Mouse (Mus musculus): ENCODE results near the gene Cdon.
A peak's percentile ranks its signal among the peaks of the same experiment; 100 is the strongest.

The Cdon gene

DNA sequence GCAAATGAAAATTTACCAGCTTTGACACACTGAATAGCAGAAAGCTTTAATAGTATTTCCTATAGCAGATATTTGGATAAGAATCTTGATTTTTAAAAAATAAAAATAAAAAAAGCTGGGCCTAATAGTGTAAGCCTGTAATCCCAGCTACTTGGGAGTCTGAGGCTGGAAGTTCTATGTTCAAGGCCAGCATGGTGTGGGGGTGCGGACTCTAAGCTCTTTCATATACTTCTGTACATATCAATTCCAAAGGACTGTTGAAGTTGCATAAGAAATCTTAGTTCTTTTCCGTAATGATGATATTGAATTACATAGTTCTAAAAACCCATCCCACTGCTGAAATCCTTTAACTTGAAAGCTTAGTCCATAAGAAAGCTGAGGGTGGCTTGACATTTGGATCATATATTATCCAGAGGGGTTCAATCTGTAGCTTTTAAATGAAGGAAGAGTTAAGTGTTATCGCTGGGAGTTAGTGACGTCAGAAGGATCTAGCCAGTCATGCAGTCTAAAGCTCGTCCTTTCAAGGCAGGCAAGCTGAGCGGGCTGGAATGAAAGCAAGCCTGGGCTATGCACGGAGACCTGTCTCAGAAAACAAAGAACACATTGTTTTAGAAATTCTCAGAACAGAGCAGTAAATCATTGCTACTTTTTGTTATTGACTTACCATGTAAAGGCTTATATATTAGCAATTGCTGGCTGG is 72.3 kb downstream of the Cdon start:
- DNase-seq (ENCODE audit: extremely low read depth, low read depth): no peak

DNA sequence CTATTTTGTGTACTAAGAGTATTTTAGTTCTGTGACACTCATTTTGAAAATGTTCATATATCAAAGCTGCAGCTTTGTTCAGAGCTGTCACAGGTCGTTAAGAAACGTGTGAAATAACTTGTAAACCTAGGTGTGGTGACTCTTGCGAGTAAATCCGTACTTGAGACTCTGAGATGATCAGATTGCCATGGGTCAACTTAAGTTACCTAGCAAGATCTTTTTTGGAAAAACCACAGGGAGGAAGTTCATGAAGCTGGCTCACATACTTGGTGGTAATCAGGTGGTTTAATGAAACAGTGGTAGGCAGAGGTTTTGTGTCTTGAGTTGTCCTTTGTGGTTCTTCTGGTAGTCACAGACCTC is 72.8 kb downstream of the Cdon start:
- DNase-seq (ENCODE audit: extremely low read depth, low read depth): no peak

DNA sequence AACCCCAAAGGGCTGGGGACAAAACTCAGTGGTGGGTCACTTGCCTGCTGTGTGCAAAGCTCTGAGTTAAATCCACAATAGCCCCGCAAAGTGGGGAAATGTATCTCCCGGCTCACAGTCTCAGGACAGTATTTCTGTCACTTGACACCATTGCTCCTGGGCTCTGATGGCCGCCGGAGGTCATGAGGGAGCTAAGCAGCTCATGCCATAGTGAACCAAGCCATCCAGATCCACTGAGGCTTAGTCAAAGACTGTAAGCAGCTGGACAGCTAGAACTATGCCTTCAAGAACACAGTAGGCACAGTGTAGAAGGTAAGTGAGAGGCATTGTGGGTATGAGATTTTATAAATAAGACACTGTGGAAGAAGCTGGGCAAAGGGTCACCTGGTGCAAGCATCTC is 74.0 kb downstream of the Cdon start:
- DNase-seq (ENCODE audit: extremely low read depth, low read depth): no peak

DNA sequence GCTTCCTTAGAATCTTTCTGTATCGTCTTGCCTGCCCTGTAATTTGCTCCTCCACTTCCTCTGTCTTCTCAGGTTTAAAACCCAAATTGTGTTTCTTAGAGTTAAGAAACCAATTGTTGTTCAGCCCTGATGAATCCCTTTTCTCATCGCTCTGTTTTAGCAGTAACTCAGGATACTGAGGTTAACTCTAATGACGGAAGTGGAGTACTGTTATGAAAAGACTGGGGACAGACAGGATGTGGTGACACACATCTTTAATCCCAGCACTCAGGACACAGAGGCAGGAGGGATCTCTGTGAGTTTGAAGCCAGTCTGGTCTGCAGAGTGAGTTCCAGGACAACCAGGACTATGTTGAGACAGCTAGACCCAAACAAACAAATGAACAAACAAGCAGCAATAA is 74.5 kb downstream of the Cdon start:
- DNase-seq (ENCODE audit: extremely low read depth, low read depth): no peak

DNA sequence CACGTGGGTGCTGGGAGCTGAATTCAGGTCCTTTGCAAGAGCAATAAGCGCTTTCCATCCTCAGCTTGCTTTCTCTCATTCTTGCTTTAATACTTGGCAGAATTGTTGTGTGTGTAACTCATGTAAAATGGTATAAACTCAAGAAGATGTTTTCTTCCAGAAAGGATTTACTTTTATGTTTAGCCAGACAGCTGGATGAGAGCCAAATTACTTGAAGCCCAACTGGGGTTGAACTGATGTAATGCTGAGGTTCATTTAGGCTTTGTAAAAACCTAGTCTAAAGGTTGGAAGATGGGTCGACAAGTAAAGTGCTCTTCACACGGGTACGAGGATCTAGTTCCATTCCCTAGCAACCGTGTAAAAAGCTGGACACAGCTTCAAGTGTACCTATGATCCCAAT is 79.0 kb downstream of the Cdon start:
- no peak for DNase-seq (ENCODE audit: extremely low read depth, low read depth)

DNA sequence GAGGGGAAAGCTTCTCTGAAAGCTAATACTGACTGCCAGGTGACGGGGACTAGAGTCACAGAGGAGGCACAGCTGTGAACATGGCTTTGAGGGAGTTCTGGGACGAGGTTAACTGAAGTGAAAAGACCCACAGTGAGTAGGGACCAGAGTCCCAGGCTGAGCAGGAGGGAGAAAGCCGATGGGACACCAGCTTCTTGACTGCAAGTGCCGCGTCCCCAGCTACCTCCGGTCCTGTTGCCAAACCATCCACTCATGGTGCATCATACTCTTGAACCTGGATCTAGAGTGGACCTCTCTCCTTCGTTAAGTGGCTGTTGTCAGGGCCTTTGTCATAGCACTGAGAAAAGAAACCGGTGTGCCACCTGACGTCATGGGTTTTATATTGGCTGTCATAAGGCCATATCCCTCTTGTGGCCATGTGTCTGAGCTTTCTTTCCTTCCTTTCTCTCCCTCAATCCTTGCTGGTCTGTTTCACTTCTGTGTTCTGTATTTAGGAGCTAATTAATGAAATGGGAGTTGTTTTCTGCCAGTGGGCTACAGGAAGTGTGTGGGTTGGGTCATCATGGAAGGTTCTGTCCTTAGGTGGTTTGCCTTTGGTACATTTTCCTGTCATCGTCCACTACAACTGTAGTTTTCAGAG is 81.6 kb downstream of the Cdon start:
- DNase-seq (ENCODE audit: extremely low read depth, low read depth): no peak

DNA sequence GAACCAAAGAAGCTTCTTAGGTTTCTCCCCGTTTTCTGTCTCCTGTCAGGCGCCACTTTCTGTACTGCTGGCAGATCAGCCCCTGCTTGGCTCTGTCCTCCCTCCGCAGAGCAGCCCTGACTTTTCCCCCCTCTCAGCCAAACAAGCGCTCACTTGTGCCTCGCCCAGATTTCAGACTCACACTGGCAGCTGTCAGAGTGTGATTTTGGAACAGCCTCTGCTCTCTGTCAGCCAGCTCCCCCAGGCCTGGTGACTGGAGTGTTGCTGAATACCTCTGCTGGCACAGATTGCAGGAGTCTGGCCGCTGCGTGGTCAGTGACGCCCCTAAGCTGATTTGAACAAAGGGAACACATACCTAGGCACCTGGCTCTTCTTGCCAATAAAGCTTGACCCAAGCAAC is 87.3 kb downstream of the Cdon start:
- DNase-seq (ENCODE audit: extremely low read depth, low read depth): no peak

DNA sequence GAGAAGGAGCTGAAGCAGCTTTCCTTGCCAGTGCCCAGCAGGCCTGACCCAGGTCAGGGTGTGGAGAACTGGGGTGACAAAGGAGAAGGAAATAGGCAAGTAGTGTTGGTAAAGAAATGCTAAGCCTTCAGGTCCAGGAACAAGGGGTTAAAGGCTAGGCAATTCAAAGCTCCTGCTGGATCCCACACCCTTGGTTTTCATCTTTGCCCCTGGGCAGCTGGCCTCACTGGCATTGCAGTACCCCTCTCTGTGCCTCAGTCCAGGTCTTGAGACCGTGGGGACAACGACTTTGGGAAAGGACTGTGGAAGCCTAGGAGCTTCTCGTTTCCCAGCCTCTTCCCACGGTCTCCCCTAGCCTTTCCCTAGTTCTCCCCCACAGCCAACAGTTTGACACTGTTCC is 93.0 kb downstream of the Cdon start:
- no peak for DNase-seq (ENCODE audit: extremely low read depth, low read depth)

DNA sequence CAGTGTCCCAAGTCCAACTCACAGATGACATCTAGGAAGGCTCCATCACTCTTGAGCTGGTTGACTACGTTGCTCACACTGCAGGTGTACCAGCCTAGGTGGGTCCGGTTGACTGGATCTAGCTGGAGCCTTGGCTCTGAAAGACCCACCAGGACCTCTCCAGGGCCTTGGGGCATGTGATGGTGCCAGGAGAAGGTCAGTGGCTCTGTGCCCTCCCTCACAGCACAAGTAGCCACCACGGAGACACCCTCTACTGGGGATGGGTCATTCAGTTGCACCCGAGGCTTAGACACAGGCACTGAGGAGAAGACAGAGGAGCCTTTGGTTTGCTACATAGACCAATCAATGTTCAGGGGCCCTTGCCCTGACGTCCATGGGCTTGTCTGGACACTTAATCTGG is 95.3 kb downstream of the Cdon start:
- DNase-seq (ENCODE audit: extremely low read depth, low read depth): no peak

DNA sequence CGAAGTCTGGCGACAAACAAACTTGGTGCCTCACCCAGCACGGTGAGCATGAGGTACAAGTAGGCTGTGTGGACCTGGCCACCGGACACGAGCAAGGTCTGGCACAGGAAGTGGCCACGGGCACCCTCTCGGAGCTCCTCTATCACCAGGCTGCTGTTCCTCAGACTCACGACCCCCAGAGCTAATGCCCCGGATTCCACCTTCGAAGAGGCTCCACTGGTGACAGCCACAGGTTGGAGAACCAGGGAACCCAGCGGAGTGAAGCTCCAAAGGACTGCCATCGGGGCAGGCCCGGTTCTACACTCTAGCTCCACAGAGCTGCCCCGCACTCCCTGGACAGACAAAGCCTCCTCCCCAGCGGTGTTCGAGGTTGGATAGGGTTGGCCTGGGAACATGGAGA is 95.8 kb downstream of the Cdon start:
- no peak for DNase-seq (ENCODE audit: extremely low read depth, low read depth)

DNA sequence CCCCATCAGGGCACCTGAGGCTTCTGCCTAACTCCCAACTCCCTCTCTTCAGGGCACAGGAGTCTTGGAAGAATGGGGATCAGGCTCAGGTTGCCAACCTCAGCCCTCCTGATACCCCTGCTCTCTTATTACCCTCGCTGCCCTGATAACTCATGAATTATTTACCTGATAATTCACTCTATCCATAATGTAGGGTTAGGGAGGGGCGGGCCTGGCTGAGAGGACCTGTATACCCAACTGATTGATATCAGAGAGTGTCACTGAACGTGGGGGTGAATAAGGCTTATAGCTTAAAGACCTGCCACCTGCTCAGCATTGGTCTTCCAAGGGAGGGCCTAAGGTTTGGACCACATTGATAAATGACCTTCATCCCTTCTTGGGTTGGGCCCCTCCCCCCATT is 97.2 kb downstream of the Cdon start, which contains the start of gene Gm1113:
Gene Gm1113 (minus strand): TSS at position 101 of the 400 bp plus-strand sequence.
- no peak for DNase-seq (ENCODE audit: extremely low read depth, low read depth)

DNA sequence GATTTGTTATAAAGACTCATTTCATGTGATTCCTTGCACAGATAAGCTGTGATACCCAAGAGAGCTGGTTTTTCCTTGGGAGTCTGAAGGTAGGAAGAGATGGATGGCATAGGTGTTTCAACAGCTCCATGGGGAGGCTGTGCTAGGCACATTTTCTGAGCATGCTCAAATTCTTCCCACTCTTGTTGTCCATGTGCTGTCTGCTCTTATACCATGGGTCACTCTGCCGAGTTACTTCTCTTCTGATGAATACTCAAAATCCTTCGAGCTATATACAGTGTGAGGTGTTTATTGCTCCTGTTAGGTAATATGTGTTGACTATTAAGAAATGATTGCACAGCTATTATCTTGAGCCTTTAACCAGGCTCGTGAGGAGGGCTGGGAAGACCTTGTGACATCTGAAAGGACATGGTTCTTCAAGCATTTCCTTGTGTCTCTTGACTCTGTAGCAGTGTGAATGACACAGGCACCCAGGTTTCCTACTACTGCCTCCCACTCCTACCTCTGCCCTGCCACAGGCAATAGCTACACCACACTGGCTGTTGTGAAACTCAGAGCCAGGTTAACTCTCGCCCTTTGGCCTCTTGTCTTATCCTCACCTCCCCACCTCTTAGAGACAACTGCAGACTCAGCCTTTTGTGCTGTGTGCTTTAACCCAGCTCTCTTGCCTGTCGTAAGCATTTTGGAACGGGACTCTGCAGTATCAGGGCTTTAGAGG is 99.9 kb downstream of the Cdon start:
- no peak for DNase-seq (ENCODE audit: extremely low read depth, low read depth)

DNA sequence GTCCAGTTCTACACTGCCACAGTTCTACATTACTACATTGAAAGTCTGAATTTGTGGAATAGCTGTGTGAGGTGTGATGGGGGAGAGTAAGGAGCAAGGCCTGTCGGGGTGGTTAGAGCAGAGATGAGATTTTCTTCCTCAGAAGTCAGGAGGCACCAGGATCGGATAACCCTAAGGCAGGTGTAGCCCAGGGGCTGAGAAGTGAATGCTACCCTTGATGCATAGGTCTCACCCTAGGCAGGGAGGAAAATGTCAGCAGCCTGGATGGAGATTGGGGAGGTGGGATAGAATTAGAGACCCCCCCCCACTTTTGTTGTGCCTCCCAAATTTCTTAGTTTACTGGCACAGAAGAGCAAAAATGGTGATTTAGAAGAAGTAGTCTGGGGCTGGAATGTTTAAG is 101.3 kb downstream of the Cdon start:
- no peak for DNase-seq (ENCODE audit: extremely low read depth, low read depth)

DNA sequence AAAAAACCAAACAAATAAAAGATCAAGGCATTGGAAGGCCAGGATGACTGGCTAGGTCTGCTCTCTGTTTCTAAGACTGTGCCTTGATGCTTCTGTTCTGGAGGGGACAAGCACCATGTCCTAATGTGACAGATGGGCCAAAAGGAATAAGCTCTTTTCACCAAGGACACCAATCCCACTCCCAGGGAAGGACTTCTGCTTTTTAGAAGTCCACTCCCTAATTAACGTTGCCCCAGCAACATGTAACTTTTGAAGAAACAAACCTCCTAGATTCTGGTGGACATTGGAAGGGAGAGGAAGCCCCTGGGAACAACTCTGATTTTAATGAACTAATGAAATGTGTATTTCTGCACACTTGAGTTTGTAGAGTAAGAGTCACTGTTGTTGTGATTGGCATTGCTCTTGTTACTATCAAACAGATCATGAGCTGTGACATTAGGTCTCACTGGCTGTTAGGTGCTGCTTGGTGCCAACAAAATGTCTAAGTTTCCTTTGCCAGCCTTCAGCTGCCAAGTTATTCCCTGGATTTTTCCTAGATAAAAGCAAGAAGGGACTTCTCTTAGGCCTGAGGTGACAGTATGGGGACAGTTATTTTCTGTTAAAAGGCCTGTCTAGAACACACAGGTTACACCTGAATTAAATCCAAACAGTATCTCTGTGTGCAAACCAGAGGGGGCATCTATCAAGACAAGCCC is 102.0 kb downstream of the Cdon start:
- no peak for DNase-seq (ENCODE audit: extremely low read depth, low read depth)

DNA sequence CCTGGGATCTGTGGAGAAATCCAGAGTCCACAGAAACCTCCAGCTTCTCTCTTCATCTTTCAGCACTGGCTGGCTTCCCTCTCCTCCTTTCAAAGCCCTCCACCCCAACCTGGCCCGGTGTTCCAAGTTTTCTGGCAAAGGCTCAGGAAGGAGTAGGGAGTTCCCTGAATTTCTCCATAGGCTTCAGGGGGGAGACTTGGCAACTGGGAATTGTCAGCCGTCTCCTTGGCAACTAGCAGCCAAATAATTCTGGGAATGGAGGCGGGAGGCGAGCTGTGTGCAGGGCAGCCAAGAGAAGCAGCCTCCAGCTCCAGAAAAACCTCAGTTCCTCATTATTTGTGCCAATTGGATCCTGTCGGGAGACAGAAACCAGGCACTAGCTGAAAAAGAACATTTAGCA is 102.6 kb downstream of the Cdon start:
- no peak for DNase-seq (ENCODE audit: extremely low read depth, low read depth)

DNA sequence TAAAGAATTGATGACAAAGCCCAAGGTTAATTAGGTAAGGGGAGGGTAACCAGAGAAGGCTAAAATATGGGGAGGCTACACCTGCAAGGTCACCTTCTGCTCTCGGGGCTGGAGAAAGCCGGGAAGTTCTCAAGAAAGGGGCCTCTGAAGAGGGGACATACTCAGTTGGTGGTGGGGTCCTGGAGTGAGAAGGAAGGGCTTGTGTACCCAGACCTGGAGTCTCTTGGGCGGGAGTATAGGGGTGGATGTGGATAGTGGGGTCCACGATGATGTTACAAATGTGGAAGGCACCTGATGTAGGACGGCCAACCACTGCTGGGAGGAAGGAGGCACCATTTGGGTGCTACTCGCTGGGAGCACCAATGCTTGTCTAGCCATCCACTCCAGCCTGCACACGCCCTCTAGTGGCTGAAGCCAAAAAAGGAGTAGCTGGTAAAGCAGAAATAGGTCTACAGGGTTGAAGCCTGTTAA is 103.0 kb downstream of the Cdon start:
- peak; percentile 57 for DNase-seq (ENCODE audit: extremely low read depth, low read depth)

DNA sequence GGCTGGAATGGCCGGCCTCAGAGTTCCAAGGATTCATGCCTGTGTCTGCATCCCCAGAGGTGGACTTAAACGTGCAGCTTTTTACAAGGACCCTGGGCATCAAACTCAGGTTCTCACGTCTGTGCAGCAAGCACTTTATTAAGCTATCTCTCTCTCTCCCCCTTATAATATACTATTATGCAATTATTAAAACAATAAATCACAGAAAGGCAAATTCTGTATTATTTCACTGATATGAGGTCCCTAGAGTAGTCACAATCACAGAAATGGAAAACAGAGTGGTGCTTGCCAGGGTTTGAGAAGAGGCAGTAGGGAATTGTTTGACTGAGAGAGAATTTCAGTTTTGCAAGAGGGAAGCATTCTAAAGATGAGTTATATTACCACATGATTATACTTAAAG is 108.2 kb downstream of the Cdon start:
- no peak for DNase-seq (ENCODE audit: extremely low read depth, low read depth)

DNA sequence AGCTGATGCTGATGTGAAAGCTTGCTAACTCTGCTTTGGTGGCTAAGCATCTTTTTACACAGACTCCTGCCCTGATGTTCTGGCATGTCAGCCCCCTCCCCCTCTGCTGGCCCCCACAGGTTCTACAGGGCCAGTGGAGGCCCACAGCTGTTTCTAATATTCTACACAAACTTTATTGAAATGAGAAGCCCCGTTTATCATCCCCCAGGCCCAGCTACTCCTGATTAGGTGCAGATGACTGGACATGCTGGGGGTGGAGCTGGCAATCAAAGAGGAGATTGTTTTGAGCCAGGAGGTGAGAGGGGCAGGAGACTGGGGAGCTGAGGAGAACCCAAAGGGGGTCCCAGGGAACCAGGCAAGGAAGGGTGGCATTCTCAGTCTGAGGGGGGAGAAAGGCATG is 108.9 kb downstream of the Cdon start:
- no peak for DNase-seq (ENCODE audit: extremely low read depth, low read depth)

DNA sequence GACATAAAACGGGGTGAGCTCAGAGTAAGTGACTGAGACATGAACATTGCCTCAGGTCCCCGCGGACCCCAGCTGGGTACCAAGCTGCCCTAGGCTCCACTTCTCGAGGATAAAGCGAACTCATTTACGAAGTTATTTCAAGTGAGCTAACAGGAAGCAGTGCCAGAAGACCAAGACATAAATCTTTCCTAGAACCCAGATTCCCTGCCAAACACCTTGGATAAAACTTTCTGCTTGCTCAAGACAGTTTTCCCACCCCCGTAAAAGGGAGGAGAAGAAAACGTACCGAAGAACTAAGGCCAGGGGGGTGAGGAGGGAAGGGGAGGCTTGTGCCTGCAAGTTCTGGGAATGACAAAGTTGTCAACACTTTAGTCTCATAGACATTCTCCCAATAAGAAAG is 112.3 kb downstream of the Cdon start:
- DNase-seq (ENCODE audit: extremely low read depth, low read depth): no peak

DNA sequence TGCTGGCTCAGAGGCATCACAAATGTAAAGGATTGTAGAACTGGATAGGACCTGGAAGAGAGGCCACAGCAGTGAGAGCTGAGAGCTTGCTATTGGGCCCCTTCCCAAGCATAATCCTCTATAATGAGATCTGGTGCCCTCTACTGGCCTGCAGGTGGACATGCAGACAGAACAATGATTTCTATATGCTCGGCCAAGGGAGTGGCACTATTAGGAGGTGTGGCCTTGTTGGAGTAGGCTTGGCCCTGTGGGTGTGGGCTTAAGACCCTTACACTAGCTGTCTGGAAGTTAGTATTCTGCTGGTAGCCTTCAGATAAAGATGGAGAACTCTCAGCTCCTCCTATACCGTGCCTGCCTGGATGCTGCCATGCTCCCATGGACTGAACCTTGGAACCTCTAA is 114.2 kb downstream of the Cdon start:
- peak; percentile 42 for DNase-seq (ENCODE audit: extremely low read depth, low read depth)

DNA sequence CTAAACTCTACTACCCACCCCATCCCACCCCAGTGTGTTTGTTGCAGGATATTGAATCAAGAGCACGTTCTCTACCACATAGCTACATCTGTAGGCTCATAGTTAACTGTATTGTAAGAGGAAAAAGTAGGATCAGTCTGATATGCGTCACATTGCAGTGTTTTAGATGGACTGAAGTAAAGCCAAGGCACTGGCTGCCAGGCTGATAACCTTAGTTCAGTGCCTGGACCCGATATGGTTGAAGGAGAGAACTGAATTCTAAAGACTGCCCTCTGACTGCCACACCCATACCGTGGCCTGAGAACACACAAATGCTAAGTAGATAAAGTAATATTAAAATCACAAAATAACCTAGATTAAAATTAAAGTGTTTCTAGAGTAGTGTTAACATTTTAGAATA is 114.9 kb downstream of the Cdon start:
- DNase-seq (ENCODE audit: extremely low read depth, low read depth): no peak
